Mouse (Mus musculus) macrophage (primary cell): Measurements from ENCODE around the gene Phlda2. TPM values are rescaled to one million over a fixed set of nuclear protein-coding genes. Genes with fewer than 3 reads are reported as not detected.

Experiments used
- H3K27ac ChIP-seq: fragments of 350-480 bp; formaldehyde crosslinking; 2 replicates; pipeline ENCODE4 v1.9.0; 2021
- H3K36me3 ChIP-seq: fragments of 350-480 bp; formaldehyde crosslinking; 2 replicates; pipeline ENCODE4 v1.9.0; 2021; ENCODE audit errors: inconsistent target
- H3K4me3 ChIP-seq: fragments of 350-480 bp; formaldehyde crosslinking; 2 replicates; pipeline ENCODE4 v1.9.0; 2021; ENCODE audit errors: inconsistent target
- H3K79me2 ChIP-seq: fragments of 350-480 bp; formaldehyde crosslinking; 2 replicates; pipeline ENCODE4 v1.9.0; 2021; ENCODE audit errors: inconsistent target
- WGBS: methylation state at CpG from one replicate; pipeline ENCODE4 v1.1.7; 2026; ENCODE audit warnings: inconsistent platforms; ENCODE audit not compliant: missing documents; 5-methylcytosine and 5-hydroxymethylcytosine counted together
- polyA plus RNA-seq: library from polyadenylated mRNA; stranded (reverse); fragments of 250-400 nt; gene quantifications from 3 replicates; pipeline ENCODE4 v1.2.4, GENCODE M21; 2018; ENCODE audit warnings: inconsistent platforms

Phlda2 gene
- polyA plus RNA-seq, 1 experiment from 2014 or later, result not detected

GRCm38 (mm10) chr7:143481806-143482387 lies 21.1 kb downstream of the Phlda2 start:
- Histone ChIP-seq H3K27ac (no peak overlapping the region), H3K36me3 (no peaks in the 10 kb centered on the region), H3K79me2 (no peaks in the 10 kb centered on the region), H3K4me3 (no peak overlapping the region)
- WGBS, result 82% methylated on average over 5 of the region's 5 CpGs

- no peak overlapping the region for H3K27ac ChIP-seq
- H3K4me3 ChIP-seq, result no peak overlapping the region
- H3K36me3 ChIP-seq, result no peaks in the 10 kb centered on the region
- no peaks in the 10 kb centered on the region for H3K79me2 ChIP-seq
- 66% methylated on average over 6 of the region's 13 CpGs for WGBS
Measured at GRCm38 (mm10) chr7:143480498-143480897, 22.5 kb downstream of the Phlda2 start.

- no peak overlapping the region for H3K4me3 ChIP-seq
- H3K79me2 ChIP-seq, result no peaks in the 10 kb centered on the region
- no peaks in the 10 kb centered on the region for H3K36me3 ChIP-seq
- no peak overlapping the region for H3K27ac ChIP-seq
- WGBS, result 94% methylated on average over 5 of the region's 5 CpGs
Measured at GRCm38 (mm10) chr7:143477800-143478199, 25.1 kb downstream of the Phlda2 start.

GRCm38 (mm10) chr7:143476702-143477335 lies 26.1 kb downstream of the Phlda2 start:
- H3K4me3 ChIP-seq, result no peak overlapping the region
- H3K36me3 ChIP-seq, result no peaks in the 10 kb centered on the region
- H3K79me2 ChIP-seq, result no peaks in the 10 kb centered on the region
- 100% methylated on average over 3 of the region's 3 CpGs for WGBS
- no peak overlapping the region for H3K27ac ChIP-seq

GRCm38 (mm10) chr7:143475876-143476275 lies 27.1 kb downstream of the Phlda2 start:
- Histone ChIP-seq H3K27ac (no peak overlapping the region), H3K79me2 (no peaks in the 10 kb centered on the region), H3K4me3 (no peak overlapping the region), H3K36me3 (no peaks in the 10 kb centered on the region)
- WGBS, result 44% methylated on average over 11 of the region's 11 CpGs

- Histone ChIP-seq H3K36me3 (no peaks in the 10 kb centered on the region), H3K79me2 (no peaks in the 10 kb centered on the region), H3K4me3 (no peak overlapping the region), H3K27ac (no peak overlapping the region)
- 79% methylated on average over 10 of the region's 10 CpGs for WGBS
Measured at GRCm38 (mm10) chr7:143474811-143475210, 28.1 kb downstream of the Phlda2 start.

- peak within 1 kb of the TSS; percentile 17; the same call in 1 of the 2 replicates for H3K4me3 ChIP-seq
- no peaks in the 10 kb centered on the region for H3K36me3 ChIP-seq
- H3K27ac ChIP-seq, result no peak within 1 kb of the TSS
- WGBS, result 20% methylated on average over 4 of the region's 4 CpGs
- no peaks in the 10 kb centered on the region for H3K79me2 ChIP-seq
Measured at GRCm38 (mm10) chr7:143473347-143474101, 29.4 kb downstream of the Phlda2 start, which contains the start of gene Slc22a18. TSS of gene Slc22a18 (plus strand) at chr7:143473736.

- WGBS, result 13% methylated on average over 8 of the region's 8 CpGs
- Histone ChIP-seq H3K79me2 (no peaks in the 10 kb centered on the region), H3K36me3 (no peaks in the 10 kb centered on the region), H3K27ac (no peak overlapping the region), H3K4me3 (no peak overlapping the region)
Measured at GRCm38 (mm10) chr7:143469946-143470345, 33.0 kb downstream of the Phlda2 start.

- 37% methylated on average over 4 of the region's 6 CpGs for WGBS
- no peak overlapping the region for H3K27ac ChIP-seq
- no peaks in the 10 kb centered on the region for H3K79me2 ChIP-seq
- no peak overlapping the region for H3K4me3 ChIP-seq
- no peaks in the 10 kb centered on the region for H3K36me3 ChIP-seq
Measured at GRCm38 (mm10) chr7:143467714-143468113, 35.2 kb downstream of the Phlda2 start.

GRCm38 (mm10) chr7:143466099-143466677 lies 36.8 kb downstream of the Phlda2 start:
- Histone ChIP-seq H3K36me3 (no peaks in the 10 kb centered on the region), H3K79me2 (no peaks in the 10 kb centered on the region), H3K27ac (no peak overlapping the region), H3K4me3 (no peak overlapping the region)
- 13% methylated on average over 14 of the region's 14 CpGs for WGBS

- H3K27ac ChIP-seq, result no peak overlapping the region
- WGBS, result 17% methylated on average over 55 of the region's 56 CpGs
- H3K79me2 ChIP-seq, result no peaks in the 10 kb centered on the region
- no peak overlapping the region for H3K4me3 ChIP-seq
- H3K36me3 ChIP-seq, result no peaks in the 10 kb centered on the region
Measured at GRCm38 (mm10) chr7:143464811-143465560, 38.0 kb downstream of the Phlda2 start.

- Histone ChIP-seq H3K36me3 (no peaks in the 10 kb centered on the region), H3K27ac (no peak overlapping the region), H3K79me2 (no peaks in the 10 kb centered on the region), H3K4me3 (no peak overlapping the region)
- WGBS, result 15% methylated on average over 11 of the region's 11 CpGs
Measured at GRCm38 (mm10) chr7:143463865-143464415, 39.0 kb downstream of the Phlda2 start.

- H3K36me3 ChIP-seq, result no peaks in the 10 kb centered on the region
- H3K27ac ChIP-seq, result no peak overlapping the region
- no peak overlapping the region for H3K4me3 ChIP-seq
- no peaks in the 10 kb centered on the region for H3K79me2 ChIP-seq
- WGBS, result 82% methylated on average over 5 of the region's 5 CpGs
Measured at GRCm38 (mm10) chr7:143462516-143462915, 40.4 kb downstream of the Phlda2 start.

GRCm38 (mm10) chr7:143461920-143462319 lies 41.0 kb downstream of the Phlda2 start:
- Histone ChIP-seq H3K27ac (no peak overlapping the region), H3K79me2 (no peaks in the 10 kb centered on the region), H3K4me3 (no peak overlapping the region), H3K36me3 (no peaks in the 10 kb centered on the region)
- WGBS, result 54% methylated on average over 10 of the region's 11 CpGs
